Mouse (Mus musculus): Measurements from ENCODE around the gene Arx.

Gene Arx

DNA sequence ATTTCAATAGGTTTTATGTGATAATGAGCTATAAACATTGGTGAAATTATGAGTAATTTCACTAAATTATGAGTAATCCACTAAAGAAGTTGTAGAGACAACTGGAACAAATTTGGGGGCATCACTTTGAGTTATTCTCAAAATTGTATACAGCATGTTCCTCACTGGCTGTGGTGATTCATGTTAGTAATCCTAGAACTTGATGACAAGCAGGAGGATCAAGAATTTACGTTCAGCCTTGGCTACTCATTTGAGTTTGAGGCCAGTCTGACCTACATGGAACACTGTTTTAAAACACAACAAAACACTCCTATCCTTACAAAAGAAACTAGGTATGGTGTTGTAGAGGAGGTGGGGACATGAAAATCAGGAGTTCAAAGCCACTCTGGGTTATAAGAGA is 35.1 kb downstream of the Arx start:
- DNase-seq (ENCODE audit: low read depth in 2 of 2, low spot score in 2 of 2) = no peak
